Mouse (Mus musculus): Measurements from ENCODE around the gene Negr1.

- no peak for TF ChIP-seq CTCF (IDR thresholded peaks at IDR 0.05; ENCODE audit: low read depth, low read length)
- no peak for TF ChIP-seq GATA1 (IDR thresholded peaks at IDR 0.05; ENCODE audit: borderline replicate concordance, low read length)
- no peak for TF ChIP-seq GATA2 (IDR thresholded peaks at IDR 0.05; ENCODE audit: borderline replicate concordance, low read depth, low read length)
- TF ChIP-seq TAL1 (conservative IDR thresholded peaks at IDR 0.05; ENCODE audit: low read depth, low read length): no peak
These were observed 460.0 kb downstream of the Negr1 start for GRCm38 (mm10) chr3:157021632-157022031.
